Mouse (Mus musculus) adrenal gland, postnatal 10 days (tissue): Measurements from ENCODE around the gene Pafah1b2. TPM values are rescaled to one million over a fixed set of nuclear protein-coding genes. Genes with fewer than 3 reads are reported as not detected.

ENCODE experiments used
- DNase-seq: peaks from one replicate; pipeline ENCODE4 v3.0.0; 2021; ENCODE audit warnings: mixed read lengths
- long read RNA-seq, 2 experiments: library from polyadenylated mRNA; stranded (forward); transcript quantifications; one replicate each; pipeline ENCODE4 v2.0.0; 2021
- total RNA-seq, 2 experiments: library from RNA; stranded (reverse); gene quantifications; 2 replicates each; pipeline ENCODE4 v1.2.3; 2021

The Pafah1b2 gene
- total RNA-seq, result 100 to 1,000 TPM; 118 to 119 TPM
- long read RNA-seq, experiment 1, full-length matches to known transcripts, result 115 of 143 reads
- long read RNA-seq, experiment 1, partial matches to known transcripts, result 3 of 143 reads
- long read RNA-seq, experiment 1, other reads (novel, unspliced or antisense), result 25 of 143 reads
- long read RNA-seq, experiment 2, full-length matches to known transcripts, result 67 of 80 reads
- long read RNA-seq, experiment 2, partial matches to known transcripts, result 1 of 80 reads
- long read RNA-seq, experiment 2, other reads (novel, unspliced or antisense), result 12 of 80 reads

GRCm38 (mm10) chr9:46012091-46013008 is at the start of gene Pafah1b2, which contains the start of gene Sik3:
Gene Pafah1b2, minus strand, starts transcription at chr9:46012690.
Gene Sik3, plus strand, starts transcription at chr9:46012820.
- DNase-seq, result peak; percentile 98

GRCm38 (mm10) chr9:46061696-46062425 is 49.4 kb upstream of the Pafah1b2 start:
- DNase-seq, result peak; percentile 62

GRCm38 (mm10) chr9:46060249-46060648 is 47.8 kb upstream of the Pafah1b2 start:
- no peak for DNase-seq

- DNase-seq, result no peak
Measured at GRCm38 (mm10) chr9:46058065-46058464, 45.6 kb upstream of the Pafah1b2 start.

GRCm38 (mm10) chr9:46053014-46053666 is 40.6 kb upstream of the Pafah1b2 start:
- no peak for DNase-seq

- no peak for DNase-seq
Measured at GRCm38 (mm10) chr9:46050203-46050602, 37.7 kb upstream of the Pafah1b2 start.

GRCm38 (mm10) chr9:46049525-46049924 is 37.0 kb upstream of the Pafah1b2 start:
- no peak for DNase-seq

- no peak for DNase-seq
Measured at GRCm38 (mm10) chr9:46046724-46047517, 34.4 kb upstream of the Pafah1b2 start.

- DNase-seq, result no peak
Measured at GRCm38 (mm10) chr9:46043626-46044025, 31.1 kb upstream of the Pafah1b2 start.

- DNase-seq, result no peak
Measured at GRCm38 (mm10) chr9:46042387-46042786, 29.9 kb upstream of the Pafah1b2 start.

- DNase-seq, result no peak
Measured at GRCm38 (mm10) chr9:46041186-46041585, 28.7 kb upstream of the Pafah1b2 start.

GRCm38 (mm10) chr9:46038786-46039185 is 26.3 kb upstream of the Pafah1b2 start:
- DNase-seq, result no peak

GRCm38 (mm10) chr9:46036881-46037280 is 24.4 kb upstream of the Pafah1b2 start:
- DNase-seq, result no peak

- no peak for DNase-seq
Measured at GRCm38 (mm10) chr9:46035290-46035871, 22.9 kb upstream of the Pafah1b2 start.

GRCm38 (mm10) chr9:46033862-46034261 is 21.4 kb upstream of the Pafah1b2 start:
- no peak for DNase-seq

GRCm38 (mm10) chr9:46033058-46033457 is 20.6 kb upstream of the Pafah1b2 start:
- no peak for DNase-seq

- DNase-seq, result peak; percentile 44
Measured at GRCm38 (mm10) chr9:46032190-46032589, 19.7 kb upstream of the Pafah1b2 start.

GRCm38 (mm10) chr9:46030968-46031367 is 18.5 kb upstream of the Pafah1b2 start:
- no peak for DNase-seq

- DNase-seq, result no peak
Measured at GRCm38 (mm10) chr9:46030184-46030583, 17.7 kb upstream of the Pafah1b2 start.

- no peak for DNase-seq
Measured at GRCm38 (mm10) chr9:46029534-46029933, 17.0 kb upstream of the Pafah1b2 start.

GRCm38 (mm10) chr9:46027994-46028393 is 15.5 kb upstream of the Pafah1b2 start:
- no peak for DNase-seq
